Mouse (Mus musculus) E14TG2a.4 (cell line): ENCODE data around the gene Trim65.

Experiments
- CTCF ChIP-seq: conservative IDR thresholded peaks from 2 replicates; pipeline ENCODE4 v1.5.1; 2014; ENCODE audit warnings: low read length
- NANOG ChIP-seq: IDR thresholded peaks from 2 replicates; pipeline ENCODE4 v1.6.1; 2014; ENCODE audit warnings: borderline replicate concordance, low read length, mixed read lengths
- POU5F1 ChIP-seq: IDR thresholded peaks from 2 replicates; pipeline ENCODE4 v1.6.1; 2014; ENCODE audit warnings: low read length, borderline replicate concordance

DNA sequence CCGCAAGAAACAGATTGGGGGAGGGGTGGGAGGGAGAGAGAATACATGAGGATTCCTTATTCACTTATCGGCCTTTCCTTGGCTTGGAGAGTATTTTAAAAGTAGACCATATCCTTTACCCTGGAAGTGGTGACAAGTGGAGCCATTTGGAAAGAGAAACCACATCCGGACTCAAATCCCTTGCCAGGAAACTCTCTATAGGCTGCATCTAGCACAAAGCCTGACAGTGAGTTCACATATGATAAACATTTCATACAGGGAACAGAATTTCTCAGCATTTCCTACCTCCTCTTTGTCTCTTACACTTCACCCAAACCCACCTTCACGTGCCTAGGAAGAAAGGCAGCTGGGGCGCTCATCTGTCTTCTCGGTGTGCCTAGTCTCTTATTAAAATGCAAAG lies 36.3 kb upstream of the Trim65 start:
- TF ChIP-seq NANOG: no peak
- TF ChIP-seq CTCF: no peak
- no peak for TF ChIP-seq POU5F1
